Mouse (Mus musculus): ENCODE data around the gene Fscn3. TPM values are rescaled to one million over a fixed set of nuclear protein-coding genes. Genes with fewer than 3 reads are reported as not detected.

The Fscn3 gene
- total and polyA plus RNA-seq, 3 experiments: not detected

- H3K9me3 ChIP-seq (replicated peaks; ENCODE audit: low read length): no peaks in the 10 kb centered on the region
- no peaks in the 10 kb centered on the region for H3K27me3 ChIP-seq (replicated peaks)
- H3K27ac ChIP-seq (ENCODE audit: insufficient read depth, low read depth): no peak overlapping the region
- no peak for TF ChIP-seq CHD2 (IDR thresholded peaks at IDR 0.05; ENCODE audit: low read length)
- TF ChIP-seq JUN (IDR thresholded peaks at IDR 0.05; ENCODE audit: insufficient read depth, low read depth, low read length): no peak
- TF ChIP-seq MAFK (IDR thresholded peaks at IDR 0.05; ENCODE audit: insufficient replicate concordance, low read length): no peak
- no peak for TF ChIP-seq ZNF384 (IDR thresholded peaks at IDR 0.05; ENCODE audit: low read depth, low read length)
- TF ChIP-seq POLR2AphosphoS2 (IDR thresholded peaks at IDR 0.05; ENCODE audit: low read depth, low read length): 0 out of 2 replicates have a peak, but pooled peaks have one; percentile 38
- TF ChIP-seq MEF2A (IDR thresholded peaks at IDR 0.05; ENCODE audit: borderline replicate concordance, low read depth, low read length): peak; percentile 79; the same call in 1 of the 2 replicates
- TF ChIP-seq ELF1 (IDR thresholded peaks at IDR 0.05; ENCODE audit: low read depth, low read length): peak; percentile 98
- TF ChIP-seq USF2 (conservative IDR thresholded peaks at IDR 0.05; ENCODE audit: low read depth, low read length): no peak
- TF ChIP-seq IRF4 (IDR thresholded peaks at IDR 0.05; ENCODE audit: low read depth, low read length): peak; percentile 67
- TF ChIP-seq TCF12 (IDR thresholded peaks at IDR 0.05; ENCODE audit: low read depth, low read length): peak; percentile 85
- TF ChIP-seq SMC3 (IDR thresholded peaks at IDR 0.05; ENCODE audit: low read depth, low read length): peak; percentile 83
- peak; percentile 75 for TF ChIP-seq POLR2A (IDR thresholded peaks at IDR 0.05; ENCODE audit: low read depth, low read length)
- peak; percentile 47 for TF ChIP-seq ZC3H11A (IDR thresholded peaks at IDR 0.05; ENCODE audit: low read depth, low read length)
- peak; percentile 63 for TF ChIP-seq NELFE (IDR thresholded peaks at IDR 0.05; ENCODE audit: low read depth, low read length)
- TF ChIP-seq ETS1 (conservative IDR thresholded peaks at IDR 0.05; ENCODE audit: low read depth, low read length): peak; percentile 17; the same call in 1 of the 2 replicates
- 0 out of 2 replicates have a peak, but pooled peaks have one; percentile 49 for TF ChIP-seq RCOR1 (conservative IDR thresholded peaks at IDR 0.05; ENCODE audit: low read depth, low read length)
- TF ChIP-seq RAD21 (IDR thresholded peaks at IDR 0.05; ENCODE audit: low read depth, low read length): peak; percentile 96
- TF ChIP-seq KAT2A (IDR thresholded peaks at IDR 0.05; ENCODE audit: insufficient replicate concordance, low read length): no peak
- no peak for TF ChIP-seq UBTF (IDR thresholded peaks at IDR 0.05; ENCODE audit: low read depth, low read length)
- TF ChIP-seq MXI1 (IDR thresholded peaks at IDR 0.05; ENCODE audit: low read depth, low read length): peak; percentile 78
- TF ChIP-seq PAX5 (IDR thresholded peaks at IDR 0.05; ENCODE audit: low read length): no peak
- peak; percentile 82 for TF ChIP-seq HCFC1 (IDR thresholded peaks at IDR 0.05; ENCODE audit: low read depth, low read length)
- TF ChIP-seq E2F4 (IDR thresholded peaks at IDR 0.05; ENCODE audit: insufficient replicate concordance, low read depth, low read length): 0 out of 2 replicates have a peak, but pooled peaks have one; percentile 53
- peak; percentile 68 for TF ChIP-seq MAX (IDR thresholded peaks at IDR 0.05; ENCODE audit: low read length)
- TF ChIP-seq BHLHE40 (IDR thresholded peaks at IDR 0.05; ENCODE audit: low read depth, low read length): peak; percentile 41; the same call in 1 of the 2 replicates
- TF ChIP-seq GABPA (IDR thresholded peaks at IDR 0.05; ENCODE audit: insufficient replicate concordance, low read depth, low read length): no peak
- peak; percentile 57 to 92 for TF ChIP-seq CTCF (conservative IDR thresholded peaks at IDR 0.05 in 1 of 2, IDR thresholded peaks at IDR 0.05 in 1 of 2; ENCODE audit: low read depth in 2 of 2, low read length in 2 of 2)
- TF ChIP-seq SIN3A (IDR thresholded peaks at IDR 0.05; ENCODE audit: low read length): peak; percentile 96
- TF ChIP-seq TBP (conservative IDR thresholded peaks at IDR 0.05; ENCODE audit: low read depth, low read length): no peak
- TF ChIP-seq MYC (IDR thresholded peaks at IDR 0.05; ENCODE audit: low read depth, low read length): peak; percentile 60; the same call in 1 of the 2 replicates
- no peak for TF ChIP-seq CHD1 (IDR thresholded peaks at IDR 0.05; ENCODE audit: low read depth, low read length)
- TF ChIP-seq MAZ (IDR thresholded peaks at IDR 0.05; ENCODE audit: low read depth, low read length): peak; percentile 67
- no peak for TF ChIP-seq USF1 (IDR thresholded peaks at IDR 0.05; ENCODE audit: low read depth, low read length)
- TF ChIP-seq ZMIZ1 (IDR thresholded peaks at IDR 0.05; ENCODE audit: low read depth, low read length): peak; percentile 32; the same call in 1 of the 2 replicates
- TF ChIP-seq JUND (conservative IDR thresholded peaks at IDR 0.05; ENCODE audit: low read depth, low read length): peak; percentile 35; the same call in 1 of the 2 replicates
- TF ChIP-seq EP300 (IDR thresholded peaks at IDR 0.05; ENCODE audit: low read length): no peak
- TF ChIP-seq ZKSCAN1 (IDR thresholded peaks at IDR 0.05; ENCODE audit: borderline replicate concordance, low read depth, low read length): no peak
- TF ChIP-seq NRF1 (IDR thresholded peaks at IDR 0.05; ENCODE audit: low read depth, low read length): peak; percentile 38
- peaks cover 28 to 57% of the 10 kb centered on the region in 2 experiments for H3K36me3 ChIP-seq (replicated peaks in 1 of 2; ENCODE audit: control insufficient read depth in 1 of 2, insufficient read depth in 1 of 2, low read length in 1 of 2)
- DNase-seq (ENCODE audit: extremely low read depth): peak; percentile 93
- peaks cover 10% of the 10 kb centered on the region for H3K79me2 ChIP-seq (replicated peaks; ENCODE audit: control insufficient read depth, extremely low read depth, insufficient read depth, poor library complexity, severe bottlenecking)
- dilution Hi-C loops (cut with MboI; ENCODE audit: extremely low pct_ligation_motif_present, extremely low pct_unique_long_range_greater_than_20kb, low sequenced_read_pairs): no loop called here
- H3K9ac ChIP-seq (ENCODE audit: insufficient read depth, low read depth): peak overlapping the region; percentile 69
- in situ Hi-C loops (cut with MboI; ENCODE audit: low pct_ligation_motif_present, low pct_unique_long_range_greater_than_20kb, low sequenced_read_pairs): loop anchor here (25.0 kb wide), 1 partner anchor 591 kb away; no protein-coding TSS in a partner anchor
- H3K4me3 ChIP-seq (replicated peaks in 1 of 3; ENCODE audit: low read depth in 2 of 3, low read length in 2 of 3, poor library complexity in 1 of 3): peak overlapping the region; percentile 82 to 86 (median 83)
- H3K4me1 ChIP-seq (ENCODE audit: control insufficient read depth in 1 of 2, insufficient read depth in 2 of 2): peaks cover 16 to 41% of the 10 kb centered on the region in 2 experiments
- H3K4me2 ChIP-seq (ENCODE audit: insufficient read depth, low read depth, poor library complexity, severe bottlenecking): peak overlapping the region; percentile 90
These were observed 6.1 kb upstream of the Fscn3 start for GRCm38 (mm10) chr6:28421469-28422000.

Data from CH12.LX (cell line).